Mouse (Mus musculus) urinary bladder, postnatal 14 days (tissue): ENCODE results near the gene Ddhd1.

Experiments
- DNase-seq: peaks from one replicate; pipeline ENCODE4 v3.0.0; 2021; ENCODE audit warnings: low spot score

The Ddhd1 gene

DNA sequence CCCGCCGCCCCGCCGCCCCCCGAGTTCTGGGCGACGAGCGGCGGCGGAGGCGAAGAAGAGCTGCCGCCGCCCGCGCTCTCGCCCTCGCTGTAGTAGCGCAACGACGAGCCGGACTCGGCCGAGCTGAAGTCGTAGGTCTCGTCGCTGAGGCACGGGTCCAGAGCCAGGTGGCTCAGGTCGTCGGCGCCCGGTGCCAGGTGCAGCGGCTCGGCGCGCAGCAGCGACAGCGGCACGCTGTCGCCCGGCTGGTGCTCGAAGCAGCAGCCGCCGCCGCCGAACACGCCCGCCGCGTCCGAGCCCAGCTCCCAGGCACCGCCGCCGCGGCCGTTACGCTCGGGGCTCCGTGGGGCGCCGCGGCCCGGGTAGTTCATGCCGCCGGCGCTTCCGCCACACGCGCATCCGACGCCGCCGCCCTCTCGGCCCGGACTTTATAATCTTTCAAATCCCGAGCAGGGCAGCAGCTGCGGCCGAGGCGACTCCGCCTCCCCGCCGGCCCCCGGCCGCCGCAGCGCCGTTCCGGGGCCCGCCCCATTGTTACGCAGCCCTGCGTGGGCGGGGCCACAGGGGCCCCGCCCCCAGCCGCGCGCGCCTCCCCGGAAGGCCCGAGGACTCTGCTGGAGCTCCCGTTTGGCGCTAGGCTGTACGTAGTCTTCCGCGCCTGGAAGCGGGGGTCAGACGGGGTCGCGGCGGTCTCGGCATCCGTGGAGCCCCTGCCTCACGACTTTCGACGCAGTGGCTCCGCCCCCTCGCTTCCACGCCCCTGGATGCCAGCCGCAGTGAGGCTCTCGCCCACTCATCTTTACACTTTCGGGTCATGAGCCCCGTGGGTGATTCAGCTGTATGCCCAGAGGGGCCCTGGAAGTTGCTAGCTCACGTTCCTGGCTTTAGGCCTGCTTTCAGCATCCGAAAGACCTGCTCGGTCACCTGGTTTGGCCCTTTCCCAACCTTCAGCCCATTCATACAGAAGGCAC is at the start of gene Ddhd1:
Ddhd1 (minus strand) TSS at position 503 of the 971 bp plus-strand sequence.
- peak; percentile 86 for DNase-seq

DNA sequence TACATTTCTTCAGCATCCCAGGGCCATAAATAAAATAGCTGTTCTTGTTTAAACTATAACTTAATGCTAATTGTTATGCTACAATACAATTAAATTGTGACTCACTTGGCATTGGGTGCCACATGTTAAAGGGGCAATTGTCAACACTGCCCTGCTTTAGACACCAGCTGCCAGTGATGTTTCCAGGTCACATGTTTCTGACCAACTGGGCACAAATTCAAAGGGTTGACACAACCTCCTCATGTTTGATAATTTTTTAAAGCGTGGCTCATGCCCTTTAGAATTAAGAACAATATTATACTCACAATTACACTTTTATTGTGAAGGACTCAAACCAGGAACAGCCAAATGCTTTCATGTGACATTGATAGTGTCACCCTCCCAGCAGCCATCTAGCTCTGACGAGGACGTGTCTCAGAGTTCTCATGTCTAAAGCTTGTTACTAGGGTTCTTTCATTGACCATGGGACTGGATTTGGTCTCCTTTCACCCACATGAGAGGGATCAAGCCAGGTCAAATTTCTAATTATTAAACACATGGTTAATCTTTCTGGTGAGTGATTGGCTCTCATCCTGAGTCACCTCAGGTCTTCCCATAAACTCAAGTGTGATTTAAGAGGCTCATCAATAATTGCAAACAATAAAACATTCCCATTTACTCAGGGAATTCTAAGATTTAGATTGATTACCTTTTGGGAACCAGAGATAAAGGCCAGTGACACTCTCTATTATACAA is 49.4 kb upstream of the Ddhd1 start:
- no peak for DNase-seq

DNA sequence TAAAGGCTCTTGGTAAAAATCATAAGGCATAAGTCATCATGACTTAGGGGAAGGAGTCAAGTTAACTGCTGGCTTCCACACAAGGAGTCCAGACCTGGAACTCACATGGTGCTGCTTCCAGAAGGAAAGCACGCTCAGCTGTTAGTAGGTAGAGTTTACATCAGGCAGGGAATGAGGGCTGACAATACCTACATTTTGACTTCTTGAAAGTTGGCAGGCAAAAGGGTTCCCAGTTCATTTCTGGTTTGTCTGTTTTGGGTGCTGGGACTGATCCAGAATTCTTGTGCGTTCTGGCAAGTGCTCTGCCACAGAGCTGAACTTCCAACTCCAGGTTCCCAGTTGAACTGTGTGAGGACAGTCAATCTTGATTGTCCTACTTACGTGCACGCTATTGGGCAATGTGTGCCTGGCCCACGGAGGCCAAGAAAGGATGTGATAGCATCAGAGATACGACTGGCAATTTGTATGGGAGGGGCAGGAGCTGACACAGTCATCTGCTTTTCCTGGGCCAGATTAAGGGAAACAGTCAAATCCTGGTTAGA is 42.2 kb upstream of the Ddhd1 start:
- DNase-seq = no peak

DNA sequence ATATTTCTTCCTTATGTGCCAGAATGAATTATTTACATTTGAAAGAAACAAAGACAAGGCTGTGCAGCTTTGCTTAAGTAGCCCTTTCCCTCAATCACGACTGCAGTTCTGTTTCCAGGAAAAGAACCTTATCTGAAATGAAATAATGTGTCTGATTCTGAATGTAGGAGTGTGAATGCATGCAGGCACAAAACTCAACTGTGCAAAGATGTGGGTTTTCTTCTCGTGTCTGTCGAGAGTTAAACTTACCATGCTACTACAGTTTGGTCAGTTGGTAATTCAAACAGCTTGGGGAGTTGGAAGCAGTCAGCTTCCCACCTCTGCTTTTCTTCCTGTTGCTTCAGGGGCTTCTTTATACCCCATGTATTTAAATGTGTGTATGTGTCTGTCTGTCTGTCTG is 40.9 kb upstream of the Ddhd1 start:
- no peak for DNase-seq

DNA sequence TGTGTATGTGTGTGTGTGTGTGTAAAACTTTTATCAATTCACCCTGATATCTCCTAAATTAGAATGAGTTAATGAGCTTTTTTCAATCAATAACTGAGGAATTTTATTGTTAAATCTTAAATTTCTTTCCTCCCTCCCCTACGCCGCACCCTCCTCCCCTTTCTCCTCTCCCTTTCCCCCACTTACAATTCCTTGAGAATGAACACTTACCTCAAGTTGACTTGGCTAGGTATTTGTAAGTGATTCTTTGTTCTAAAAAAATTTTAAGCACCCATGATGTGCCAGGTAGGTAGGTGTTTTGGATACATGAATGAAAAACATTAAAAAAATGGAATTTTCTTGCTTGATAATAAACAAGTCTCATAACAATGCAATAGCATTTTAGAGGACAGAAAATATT is 38.2 kb upstream of the Ddhd1 start:
- DNase-seq = no peak

DNA sequence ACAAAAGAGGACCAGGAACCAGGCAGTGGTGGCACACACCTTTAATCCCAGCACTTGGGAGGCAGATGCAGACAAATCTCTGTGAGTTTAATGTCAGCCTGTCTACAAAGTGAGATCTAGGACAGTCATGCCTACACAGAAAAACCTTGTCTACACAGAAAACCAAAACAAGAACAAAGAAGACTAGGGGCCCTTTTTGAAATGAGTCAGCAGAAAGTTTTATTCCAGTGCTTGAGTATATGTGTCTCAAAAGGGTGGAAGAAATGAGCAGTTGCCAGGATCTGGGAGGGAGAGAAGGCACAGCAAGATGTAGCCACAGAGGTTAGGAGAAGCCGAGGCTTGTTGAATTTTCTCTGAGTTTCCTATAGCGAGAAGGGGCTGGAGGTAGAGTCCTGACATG is 35.9 kb upstream of the Ddhd1 start:
- no peak for DNase-seq

DNA sequence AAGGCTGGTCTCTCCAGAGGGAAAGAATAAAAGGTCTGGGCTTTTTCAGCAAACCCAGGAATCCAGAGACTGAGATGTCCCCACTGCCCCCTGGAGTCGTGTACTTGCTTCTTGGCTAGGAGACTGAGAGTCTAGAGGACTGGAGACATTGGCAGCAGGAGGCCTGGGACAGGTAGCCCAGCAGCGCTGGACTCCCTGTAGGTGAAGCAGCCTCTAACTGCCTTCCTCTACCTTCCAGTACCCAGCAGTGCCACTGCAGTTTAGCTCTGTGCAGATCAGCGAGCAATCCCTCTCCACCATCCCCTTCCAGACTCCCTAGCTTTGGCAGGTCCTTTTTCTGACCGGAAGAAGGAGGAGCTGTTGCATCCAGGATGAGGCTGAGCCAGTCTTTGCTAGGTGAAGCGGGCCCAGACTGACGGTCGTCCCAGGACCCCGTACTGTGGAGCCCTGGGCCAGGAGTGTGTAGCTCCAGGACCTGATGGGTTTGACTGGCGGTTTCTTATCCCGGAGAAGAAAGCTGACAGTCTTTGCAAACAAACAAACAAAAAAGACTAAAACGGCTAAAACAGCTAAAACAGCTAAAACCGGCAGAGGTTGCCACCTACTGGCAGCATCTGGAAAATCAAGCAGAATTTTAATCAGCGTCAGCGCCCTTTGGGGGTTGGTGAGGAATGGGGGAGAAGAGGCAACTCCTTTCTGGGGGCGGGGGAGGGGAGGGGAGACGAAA is 32.7 kb upstream of the Ddhd1 start:
- DNase-seq = peak; percentile 37

DNA sequence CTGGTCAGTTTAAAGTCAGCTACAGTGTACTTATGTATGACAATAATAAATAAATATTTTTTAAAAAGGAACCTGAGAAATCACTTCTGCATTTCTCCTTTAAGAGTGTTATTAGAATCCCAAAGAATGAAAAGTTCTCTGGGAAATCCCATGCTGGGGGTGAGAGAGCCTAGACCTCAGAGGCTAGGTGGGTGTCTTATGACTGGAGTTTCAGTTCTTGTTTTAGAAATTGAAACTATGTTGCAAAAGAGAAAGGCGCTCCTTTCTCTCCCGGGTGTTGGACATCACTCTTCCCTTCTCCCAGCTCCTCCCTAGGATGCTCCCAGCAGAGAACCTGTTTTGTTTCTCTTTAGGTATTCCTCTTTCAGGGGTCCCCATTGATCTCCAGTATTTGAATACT is 27.4 kb upstream of the Ddhd1 start:
- DNase-seq = no peak

DNA sequence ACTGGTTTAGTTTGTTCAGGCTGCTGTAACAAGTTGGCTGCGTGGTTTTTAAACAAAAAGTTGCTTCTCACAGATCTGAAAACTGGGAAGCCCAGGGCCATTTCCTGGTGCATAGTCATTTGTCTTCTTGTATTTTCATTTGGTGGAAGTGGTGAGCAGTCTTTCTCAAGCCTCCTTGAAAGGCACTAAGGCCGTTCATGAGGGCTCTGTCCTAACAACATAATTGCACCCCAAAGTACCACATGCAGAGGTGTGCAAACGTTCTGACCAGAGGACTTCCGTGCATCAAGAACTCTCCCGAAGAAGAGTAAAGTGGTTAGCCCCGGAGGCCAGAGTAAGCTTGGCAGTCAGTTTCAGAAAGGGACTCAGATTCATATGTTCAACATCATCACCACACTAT is 18.8 kb upstream of the Ddhd1 start:
- no peak for DNase-seq

DNA sequence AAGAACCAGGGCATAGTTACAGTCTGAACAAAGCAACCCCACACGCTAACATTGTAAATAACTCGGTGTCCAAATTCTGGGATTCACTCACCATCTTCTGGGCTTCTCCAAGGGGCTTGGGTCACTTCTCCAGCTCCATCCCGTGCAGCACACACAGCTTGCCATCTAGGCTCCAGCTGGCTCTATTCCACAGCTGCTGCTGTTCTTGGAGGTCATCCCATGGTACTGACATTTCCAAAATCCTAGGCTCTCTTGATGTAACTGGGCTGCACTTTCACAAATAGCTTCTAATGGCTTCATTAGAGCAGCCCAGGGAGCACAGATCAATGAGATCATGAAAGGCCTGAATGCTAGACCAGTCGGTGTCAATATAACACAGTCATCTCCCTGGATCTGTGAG is 10.4 kb upstream of the Ddhd1 start:
- peak; percentile 13 for DNase-seq

DNA sequence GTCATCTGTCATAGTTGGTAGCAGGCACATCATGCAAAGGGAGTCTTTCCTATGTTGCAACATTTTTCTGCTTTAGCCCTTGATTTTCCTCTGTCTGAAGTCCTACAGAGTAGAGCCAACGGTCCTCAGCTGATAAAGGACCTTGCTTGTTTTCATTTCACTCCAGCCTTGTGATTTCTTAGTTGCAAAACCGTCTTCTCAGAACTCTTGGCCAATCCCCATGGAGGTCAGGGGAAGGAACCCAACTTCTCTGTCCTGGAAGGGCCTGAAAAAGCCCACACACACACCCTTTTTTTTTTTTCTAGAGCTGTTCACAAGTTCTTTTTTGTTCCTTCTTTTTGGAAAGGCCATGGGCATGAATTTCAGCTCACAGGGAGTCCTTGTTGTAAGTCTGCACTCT is 9.3 kb upstream of the Ddhd1 start:
- no peak for DNase-seq

DNA sequence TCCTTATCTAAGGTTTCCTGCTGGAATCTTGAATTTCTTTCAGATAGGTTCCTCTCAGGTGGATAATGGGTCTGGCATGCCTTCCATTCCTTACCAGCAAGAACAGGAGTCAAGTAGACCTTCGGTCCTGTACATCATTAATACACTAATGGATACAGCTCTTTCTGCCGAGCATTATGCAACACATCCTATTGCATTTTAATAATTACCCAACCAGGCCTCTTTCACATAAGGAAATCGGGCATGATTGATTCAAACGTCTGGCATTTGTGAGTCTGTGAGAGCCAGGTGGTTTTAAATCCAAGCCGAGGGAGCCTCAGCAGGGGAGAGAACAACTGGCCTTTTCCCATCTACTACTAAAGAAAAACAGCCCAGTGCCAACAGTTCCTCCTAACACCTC is 3.6 kb upstream of the Ddhd1 start:
- no peak for DNase-seq

DNA sequence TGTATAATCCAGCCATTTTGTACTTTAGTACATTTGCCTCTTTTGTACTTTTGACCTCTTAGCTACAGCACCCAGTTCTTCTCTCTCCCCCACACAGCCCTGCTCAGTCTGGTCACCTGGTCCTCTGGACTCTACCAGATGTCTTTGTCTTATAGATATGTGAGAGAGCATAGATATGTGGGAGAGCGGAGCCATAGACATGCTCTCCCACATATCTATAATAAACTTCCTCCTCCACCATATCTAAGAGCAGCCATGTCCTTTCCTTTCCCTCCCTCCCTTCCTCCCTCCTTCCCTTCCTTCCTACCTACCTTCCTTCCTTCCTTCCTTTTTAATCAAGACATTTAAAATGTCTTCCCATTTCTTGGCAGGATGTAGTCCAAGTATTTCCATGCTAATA is 2.4 kb upstream of the Ddhd1 start:
- no peak for DNase-seq

DNA sequence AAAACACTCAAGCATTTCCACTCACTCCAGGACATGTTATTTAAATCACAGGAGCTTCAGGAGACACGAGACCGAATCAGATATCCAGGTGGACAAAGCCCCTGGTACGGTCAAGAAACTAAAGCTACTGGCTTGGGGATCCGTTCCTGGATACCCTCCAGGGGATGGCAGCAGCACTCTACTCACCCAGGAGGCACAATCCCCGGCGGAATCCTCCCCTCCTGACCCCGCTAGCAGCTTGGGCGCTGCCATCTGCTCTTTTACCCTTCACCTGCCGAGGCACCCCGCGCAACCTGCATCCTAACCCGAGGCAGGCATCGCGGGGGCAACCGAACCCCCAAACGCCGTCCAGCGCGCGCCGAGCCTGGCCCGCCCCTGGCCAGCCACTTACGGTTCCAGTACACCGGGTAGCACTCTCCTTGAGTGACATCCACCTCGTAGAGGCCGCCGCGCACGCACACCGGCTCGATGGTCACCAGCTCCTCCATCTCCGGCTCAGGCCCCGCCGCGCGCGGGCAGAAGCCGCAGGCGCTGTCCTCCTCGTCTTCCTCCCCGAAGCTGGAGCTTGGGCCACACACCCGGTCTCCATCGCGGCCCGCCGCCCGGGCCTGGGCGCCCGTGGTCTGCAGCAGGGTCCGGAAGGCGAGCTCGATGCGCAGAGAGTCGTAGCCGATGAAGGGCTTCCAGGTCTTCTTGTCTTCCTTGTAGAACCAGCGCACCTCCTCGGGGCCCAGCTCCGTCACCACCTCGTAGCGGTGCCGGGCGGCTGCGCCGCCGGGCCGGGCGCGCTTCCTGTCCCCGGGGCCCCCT is 907 bp downstream of the Ddhd1 start:
- peak; percentile 44 for DNase-seq

DNA sequence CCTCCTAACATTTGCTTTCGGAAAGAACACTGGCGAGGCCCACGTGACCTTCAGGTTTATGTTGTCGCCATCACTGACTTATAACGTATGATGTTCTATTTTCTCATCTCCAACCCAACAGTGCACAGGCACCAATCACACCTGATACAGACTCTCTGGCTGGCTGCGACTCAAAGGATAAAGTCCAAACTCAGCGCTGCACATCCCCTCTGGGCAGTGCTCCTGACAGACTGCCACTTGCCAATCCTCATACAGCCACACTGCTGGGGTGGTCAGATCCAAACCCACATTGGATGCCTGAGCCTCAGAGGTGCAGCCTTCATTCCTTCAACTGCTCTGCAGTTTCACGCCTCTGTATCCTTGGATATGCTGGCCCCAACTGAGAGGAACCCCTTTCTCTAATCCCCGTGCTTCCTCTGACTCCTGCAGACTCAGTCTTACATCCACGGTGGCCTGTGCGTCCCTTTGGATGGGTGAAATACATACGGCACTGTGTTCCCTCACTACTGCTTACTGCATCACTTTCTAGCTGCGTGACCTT is 3.0 kb downstream of the Ddhd1 start:
- DNase-seq = no peak

DNA sequence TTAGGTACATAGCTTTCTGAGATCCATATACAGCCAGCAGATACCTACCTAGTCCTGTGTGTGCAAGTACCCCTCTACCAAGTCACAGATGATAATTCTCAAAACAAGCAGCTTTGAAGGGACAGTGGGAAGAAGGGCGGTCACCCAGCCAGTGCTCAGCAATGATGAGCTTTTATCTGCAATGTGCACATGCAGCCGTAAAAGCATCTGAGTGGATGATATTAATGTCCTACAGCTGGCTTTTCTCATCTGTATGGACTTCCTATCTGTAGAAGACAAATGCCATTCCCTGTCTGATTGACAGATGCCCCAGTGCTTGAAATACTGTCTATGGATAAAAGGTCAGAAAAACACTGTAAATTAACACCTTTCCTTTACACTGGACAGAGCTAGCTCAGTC is 4.2 kb downstream of the Ddhd1 start:
- DNase-seq = no peak

DNA sequence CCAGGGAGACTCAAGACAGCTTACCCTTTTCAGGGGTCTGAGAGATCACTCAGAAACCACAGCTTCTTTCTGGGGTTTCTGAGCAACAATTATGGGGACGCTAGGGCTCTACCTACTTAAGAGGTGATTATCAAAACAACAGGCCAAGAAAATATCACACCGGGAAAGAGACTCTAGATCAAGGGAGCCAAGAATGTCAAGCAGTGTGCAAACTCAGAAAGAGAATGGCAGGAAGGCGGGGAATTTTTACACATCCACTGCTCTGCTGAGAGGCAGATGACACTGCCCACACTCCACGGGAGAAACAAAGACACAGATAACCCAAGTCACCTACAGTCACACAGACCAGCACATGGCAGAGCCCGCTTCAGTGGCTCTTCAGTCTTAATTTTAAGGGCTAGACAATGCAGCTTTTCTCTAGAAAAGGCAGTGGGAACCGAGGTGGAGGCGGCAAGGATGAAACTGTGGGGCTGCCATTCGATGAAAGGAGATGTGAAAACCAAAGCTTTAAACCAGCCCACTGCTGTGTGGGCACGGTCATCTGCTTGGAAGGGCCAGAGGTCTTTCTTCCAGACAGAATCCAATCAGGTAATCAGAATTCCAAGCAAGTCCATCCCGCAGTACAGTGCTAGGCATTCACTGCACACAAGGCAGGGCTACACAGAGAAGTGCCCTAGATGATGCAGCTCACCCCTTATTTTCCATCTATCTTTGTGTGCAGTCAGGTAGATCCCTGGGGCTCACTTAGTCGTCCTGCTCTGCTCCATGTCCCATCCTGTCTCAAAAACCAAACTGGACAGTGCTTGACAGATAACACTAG is 8.7 kb downstream of the Ddhd1 start:
- no peak for DNase-seq

DNA sequence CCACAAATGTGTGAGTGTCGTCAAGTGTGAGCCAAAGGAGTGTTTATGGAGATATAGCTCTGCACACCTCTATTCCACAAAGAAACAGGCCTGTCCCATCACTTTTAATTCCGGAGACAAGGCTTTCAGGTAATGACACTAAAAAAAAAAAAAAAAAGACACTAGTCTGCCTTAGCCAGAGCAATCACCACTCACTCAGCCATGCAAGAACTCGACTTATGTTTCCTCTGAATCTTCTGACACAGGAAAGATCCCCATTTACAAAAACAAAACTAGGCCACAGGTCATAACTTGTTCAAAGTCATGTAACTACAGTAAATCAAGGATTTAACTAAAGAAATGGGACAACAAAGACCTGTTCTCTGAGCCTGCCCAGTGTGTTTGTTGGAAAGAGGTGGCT is 9.8 kb downstream of the Ddhd1 start:
- DNase-seq = no peak

DNA sequence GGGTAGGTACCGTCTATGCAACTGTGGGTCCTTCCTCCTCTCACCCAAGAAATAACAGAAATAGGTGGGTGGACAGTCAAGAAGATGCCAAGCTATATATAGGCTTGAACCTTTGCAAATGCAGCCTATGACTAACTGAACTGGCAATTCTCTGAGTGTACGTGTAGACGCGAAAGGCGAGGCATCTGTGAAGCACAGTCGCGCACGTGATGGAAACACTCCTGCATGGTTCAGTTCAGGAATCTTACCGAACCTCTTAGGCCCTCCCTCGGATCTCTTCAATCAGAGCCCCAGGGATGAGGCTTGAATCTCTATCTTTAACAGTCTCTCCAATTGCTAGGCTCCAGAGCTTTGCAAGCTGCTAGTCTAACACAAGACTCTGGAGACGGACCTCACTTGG is 10.3 kb downstream of the Ddhd1 start:
- no peak for DNase-seq

DNA sequence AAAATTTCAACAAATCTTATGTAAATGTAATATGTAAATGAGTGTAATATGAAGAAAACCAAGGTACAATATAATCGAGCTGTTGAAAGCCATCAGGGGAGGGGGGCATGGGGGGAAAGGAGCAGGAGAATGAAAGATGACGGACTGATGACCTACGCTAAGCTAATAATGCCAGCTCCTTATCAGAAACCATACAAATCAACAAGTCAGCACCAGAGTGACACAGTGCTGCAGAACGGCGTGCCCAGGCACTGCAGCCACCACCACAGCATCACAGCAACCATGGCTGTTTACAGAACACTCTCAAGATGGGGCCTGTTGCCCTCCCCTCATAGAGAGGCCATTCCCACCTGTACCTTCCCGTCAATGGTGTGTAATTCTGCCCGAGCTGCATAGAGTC is 10.8 kb downstream of the Ddhd1 start:
- DNase-seq = no peak
